Mouse (Mus musculus): ENCODE measurements around the gene Cish. TPM values are rescaled to one million over a fixed set of nuclear protein-coding genes. Genes with fewer than 3 reads are reported as not detected.

The Cish gene
- total and polyA plus RNA-seq, 2 experiments from 2014 or later = 5.3 to 8.8 TPM

GRCm38 (mm10) chr9:107288105-107288650, 7.6 kb upstream of the Cish start:
- no peak for TF ChIP-seq CTCF (IDR thresholded peaks at IDR 0.05; ENCODE audit: low read depth)
- H3K4me2 ChIP-seq (ENCODE audit: low read depth, low read length) = no peak overlapping the region

GRCm38 (mm10) chr9:107288711-107289110, 7.1 kb upstream of the Cish start:
- no peak for ATAC-seq
- TF ChIP-seq CTCF (IDR thresholded peaks at IDR 0.05; ENCODE audit: low read depth) = no peak
- Histone ChIP-seq H3K4me3 (ENCODE audit: low read length) (peak overlapping the region; percentile 41), H3K27ac (no peak overlapping the region), H3K9me3 (ENCODE audit: low read length) (no peaks in the 10 kb centered on the region), H3K4me2 (ENCODE audit: low read depth, low read length) (peak overlapping the region; percentile 79), H3K4me1 (ENCODE audit: insufficient read depth, low read length) (peaks cover 9% of the 10 kb centered on the region; the same call in 1 of the 2 replicates), H3K9ac (replicated peaks; ENCODE audit: low read length) (no peak overlapping the region), H3K27me3 (ENCODE audit: insufficient read depth, low read length) (peaks cover 7% of the 10 kb centered on the region; the same call in 1 of the 2 replicates), H3K36me3 (ENCODE audit: insufficient read depth, low read length) (no peaks in the 10 kb centered on the region)
- whole genome bisulfite sequencing = 33% methylated on average over 8 of the region's 8 CpGs
- no peak for DNase-seq (ENCODE audit: low spot score)

More at GRCm38 (mm10) chr9:107288105-107288650, 7.6 kb upstream of the Cish start:
- DNase-seq (ENCODE audit: low spot score) (no peak), ATAC-seq (no peak)
- Histone ChIP-seq H3K27me3 (ENCODE audit: insufficient read depth, low read length) (peaks cover 7% of the 10 kb centered on the region; the same call in 1 of the 2 replicates), H3K9me3 (ENCODE audit: low read length) (no peaks in the 10 kb centered on the region), H3K4me3 (ENCODE audit: low read length) (no peak overlapping the region), H3K9ac (replicated peaks; ENCODE audit: low read length) (no peak overlapping the region), H3K36me3 (ENCODE audit: insufficient read depth, low read length) (no peaks in the 10 kb centered on the region), H3K27ac (no peak overlapping the region), H3K4me1 (ENCODE audit: insufficient read depth, low read length) (peaks cover 9% of the 10 kb centered on the region; the same call in 1 of the 2 replicates)
- 91% methylated on average over 14 of the region's 14 CpGs for WGBS

- WGBS = 2% methylated on average over 49 of the region's 49 CpGs
- H3K27me3 ChIP-seq (ENCODE audit: insufficient read depth, low read length) = peaks cover 7% of the 10 kb centered on the region; the same call in 1 of the 2 replicates
- ATAC-seq (peak; percentile 78), DNase-seq (ENCODE audit: low spot score) (peak; percentile 77)
- peak within 1 kb of the TSS; percentile 79 for H3K4me2 ChIP-seq (ENCODE audit: low read depth, low read length)
- no peaks in the 10 kb centered on the region for H3K36me3 ChIP-seq (ENCODE audit: insufficient read depth, low read length)
- H3K4me3 ChIP-seq (ENCODE audit: low read length) = peak within 1 kb of the TSS; percentile 41
- no peak within 1 kb of the TSS for H3K27ac ChIP-seq
- TF ChIP-seq CTCF (IDR thresholded peaks at IDR 0.05; ENCODE audit: low read depth) = peak; percentile 37
- peaks cover 9% of the 10 kb centered on the region; the same call in 1 of the 2 replicates for H3K4me1 ChIP-seq (ENCODE audit: insufficient read depth, low read length)
- H3K9me3 ChIP-seq (ENCODE audit: low read length) = no peaks in the 10 kb centered on the region
- H3K9ac ChIP-seq (replicated peaks; ENCODE audit: low read length) = peak within 1 kb of the TSS; percentile 40; the same call in 1 of the 2 replicates
Measured at GRCm38 (mm10) chr9:107289211-107290076, 6.4 kb upstream of the Cish start, which contains the start of gene Mapkapk3. Gene Mapkapk3, minus strand, starts transcription at chr9:107289877.

GRCm38 (mm10) chr9:107290897-107291296, 4.9 kb upstream of the Cish start:
- no peaks in the 10 kb centered on the region for H3K36me3 ChIP-seq (ENCODE audit: insufficient read depth, low read length)
- no peaks in the 10 kb centered on the region for H3K9me3 ChIP-seq (ENCODE audit: low read length)
- peaks cover 7% of the 10 kb centered on the region; the same call in 1 of the 2 replicates for H3K27me3 ChIP-seq (ENCODE audit: insufficient read depth, low read length)
- peak; percentile 86 for DNase-seq (ENCODE audit: low spot score)
- H3K27ac ChIP-seq = no peak overlapping the region
- H3K4me3 ChIP-seq (ENCODE audit: low read length) = no peak overlapping the region
- H3K4me2 ChIP-seq (ENCODE audit: low read depth, low read length) = no peak overlapping the region
- peaks cover 9% of the 10 kb centered on the region; the same call in 1 of the 2 replicates for H3K4me1 ChIP-seq (ENCODE audit: insufficient read depth, low read length)
- 28% methylated on average over 10 of the region's 10 CpGs for WGBS
- peak; percentile 65; the same call in 1 of the 2 replicates for ATAC-seq
- no peak overlapping the region for H3K9ac ChIP-seq (replicated peaks; ENCODE audit: low read length)
- peak; percentile 98 for TF ChIP-seq CTCF (IDR thresholded peaks at IDR 0.05; ENCODE audit: low read depth)

GRCm38 (mm10) chr9:107294249-107294648, 1.6 kb upstream of the Cish start:
- peak; percentile 91 for TF ChIP-seq CTCF (IDR thresholded peaks at IDR 0.05; ENCODE audit: low read depth)
- 3% methylated on average over 6 of the region's 6 CpGs for WGBS

GRCm38 (mm10) chr9:107295616-107296015, 210 bp upstream of the Cish start:
- peaks cover 1% of the 10 kb centered on the region; the same call in 1 of the 2 replicates for H3K36me3 ChIP-seq (ENCODE audit: insufficient read depth, low read length)
- no peak for TF ChIP-seq CTCF (IDR thresholded peaks at IDR 0.05; ENCODE audit: low read depth)
- ATAC-seq (no peak), DNase-seq (ENCODE audit: low spot score) (no peak)
- H3K9me3 ChIP-seq (ENCODE audit: low read length) = no peaks in the 10 kb centered on the region
- H3K9ac ChIP-seq (replicated peaks; ENCODE audit: low read length) = no peak overlapping the region
- H3K4me3 ChIP-seq (ENCODE audit: low read length) = no peak overlapping the region
- H3K4me2 ChIP-seq (ENCODE audit: low read depth, low read length) = peak overlapping the region; percentile 72
- H3K4me1 ChIP-seq (ENCODE audit: insufficient read depth, low read length) = no peaks in the 10 kb centered on the region; the same call in 1 of the 2 replicates
- no peaks in the 10 kb centered on the region for H3K27me3 ChIP-seq (ENCODE audit: insufficient read depth, low read length)
- H3K27ac ChIP-seq = no peak overlapping the region
- 79% methylated on average over 4 of the region's 4 CpGs for WGBS

More at GRCm38 (mm10) chr9:107294249-107294648, 1.6 kb upstream of the Cish start:
- H3K4me1 ChIP-seq (ENCODE audit: insufficient read depth, low read length) = peaks cover 6% of the 10 kb centered on the region
- DNase-seq (ENCODE audit: low spot score) (peak; percentile 81), ATAC-seq (no peak)
- no peaks in the 10 kb centered on the region for H3K36me3 ChIP-seq (ENCODE audit: insufficient read depth, low read length)
- H3K9me3 ChIP-seq (ENCODE audit: low read length) = no peaks in the 10 kb centered on the region
- no peak overlapping the region for H3K27ac ChIP-seq
- peaks cover 4% of the 10 kb centered on the region; the same call in 1 of the 2 replicates for H3K27me3 ChIP-seq (ENCODE audit: insufficient read depth, low read length)
- no peak overlapping the region for H3K4me3 ChIP-seq (ENCODE audit: low read length)
- H3K4me2 ChIP-seq (ENCODE audit: low read depth, low read length) = no peak overlapping the region
- no peak overlapping the region for H3K9ac ChIP-seq (replicated peaks; ENCODE audit: low read length)
